Mouse (Mus musculus) thymus, adult 2 months (tissue): ENCODE measurements at regions not wholly inside any gene's neighbourhood (a gene's known extent, or its start where the extent isn't known, plus 50 kb on each side); places are given as distances from the start of the nearest gene placed in this dataset.
A peak's percentile ranks its signal among the peaks of the same experiment; 100 is the strongest.

ENCODE experiments used
- DNase-seq: peaks from one replicate; pipeline ENCODE4 v3.0.0; 2021
- H3K27ac ChIP-seq: fragments of 200-500 bp; 2 replicates; pipeline ENCODE4 v1.5.1; 2012; ENCODE audit warnings: low read length, control low read depth; ENCODE audit not compliant: control insufficient read depth, insufficient read depth
- H3K27me3 ChIP-seq: fragments of 200-500 bp; 2 replicates; pipeline ENCODE4 v1.6.1; 2012; ENCODE audit warnings: mild to moderate bottlenecking, low read length, moderate library complexity, mixed read lengths; ENCODE audit not compliant: control insufficient read depth, insufficient read depth
- H3K36me3 ChIP-seq: fragments of 200-500 bp; 2 replicates; pipeline ENCODE4 v1.6.1; 2012; ENCODE audit warnings: mild to moderate bottlenecking, low read length, moderate library complexity; ENCODE audit not compliant: control insufficient read depth, insufficient read depth
- H3K4me1 ChIP-seq: fragments of 200-500 bp; replicated peaks from 2 replicates; pipeline ENCODE4 v1.6.1; 2012; ENCODE audit warnings: low read length; ENCODE audit not compliant: control insufficient read depth, insufficient read depth
- H3K4me3 ChIP-seq: fragments of 200-500 bp; 2 replicates; pipeline ENCODE4 v1.5.1; 2012; ENCODE audit warnings: mild to moderate bottlenecking, low read length, control low read depth, moderate library complexity; ENCODE audit not compliant: control insufficient read depth, insufficient read depth
- CTCF ChIP-seq: fragments of 200-500 bp; IDR thresholded peaks from 2 replicates; pipeline ENCODE4 v1.5.1; 2012; ENCODE audit warnings: mild to moderate bottlenecking, control low read depth, low read length, moderate library complexity, borderline replicate concordance; ENCODE audit not compliant: control insufficient read depth, poor library complexity, insufficient read depth; ENCODE audit errors: extremely low read depth
- POLR2A ChIP-seq: fragments of 200-500 bp; IDR thresholded peaks from 2 replicates; pipeline ENCODE4 v1.6.1; 2012; ENCODE audit warnings: mild to moderate bottlenecking, low read length, control low read depth, moderate library complexity; ENCODE audit not compliant: control insufficient read depth, poor library complexity, insufficient read depth; ENCODE audit errors: extremely low read depth
- WGBS: fragments of 180-500 bp; shearing (Covaris S2); methylation state at CpG from one replicate; pipeline ENCODE4 v1.1.7; 2018; 5-methylcytosine and 5-hydroxymethylcytosine counted together

GRCm38 (mm10) chr6:127320600-127320999 lies 126.0 kb upstream of the Parp11 start:
- Histone ChIP-seq H3K27ac (no peak overlapping the region), H3K27me3 (no peaks in the 10 kb centered on the region), H3K36me3 (no peaks in the 10 kb centered on the region), H3K4me1 (no peaks in the 10 kb centered on the region), H3K4me3 (no peak overlapping the region)
- DNase-seq = no peak
- 91% methylated on average over 4 of the region's 4 CpGs for WGBS
- TF ChIP-seq CTCF (no peak), POLR2A (no peak)

GRCm38 (mm10) chr6:127321031-127321430 lies 125.6 kb upstream of the Parp11 start:
- no peaks in the 10 kb centered on the region for H3K27me3 ChIP-seq
- TF ChIP-seq CTCF (no peak), POLR2A (no peak)
- H3K27ac ChIP-seq = no peak overlapping the region
- no peak overlapping the region for H3K4me3 ChIP-seq
- no peaks in the 10 kb centered on the region for H3K36me3 ChIP-seq
- H3K4me1 ChIP-seq = no peaks in the 10 kb centered on the region
- no peak for DNase-seq
- 86% methylated on average over 3 of the region's 3 CpGs for WGBS

- no peaks in the 10 kb centered on the region for H3K36me3 ChIP-seq
- TF ChIP-seq POLR2A = no peak
- TF ChIP-seq CTCF = no peak
- H3K4me3 ChIP-seq = no peak overlapping the region
- 95% methylated on average over 7 of the region's 7 CpGs for WGBS
- DNase-seq = no peak
- no peaks in the 10 kb centered on the region for H3K27me3 ChIP-seq
- H3K4me1 ChIP-seq = no peaks in the 10 kb centered on the region
- H3K27ac ChIP-seq = no peak overlapping the region
Measured at GRCm38 (mm10) chr6:127322398-127322797, 124.2 kb upstream of the Parp11 start.

DNA sequence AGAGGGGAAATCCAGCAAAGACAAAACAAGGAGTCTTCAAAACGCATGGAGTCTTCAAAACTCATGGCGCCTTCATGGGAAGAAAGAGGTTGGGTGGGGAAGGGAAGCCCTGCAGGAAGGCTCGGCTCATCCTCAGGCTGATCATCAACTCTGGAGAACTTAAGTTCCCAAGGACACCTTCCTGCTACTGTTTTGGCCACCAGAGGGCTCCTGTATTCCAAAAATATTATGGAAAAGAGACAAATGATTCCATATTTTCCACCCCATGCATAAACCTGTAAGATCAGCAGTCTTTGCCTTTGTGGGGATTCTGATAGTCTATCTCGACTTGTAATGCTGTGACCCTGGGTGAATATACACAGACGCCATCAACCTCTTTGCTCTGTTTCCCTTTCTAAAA lies 121.7 kb upstream of the Parp11 start:
- peaks cover 11% of the 10 kb centered on the region for H3K4me1 ChIP-seq
- 78% methylated on average over 5 of the region's 5 CpGs for WGBS
- H3K27ac ChIP-seq = no peak overlapping the region
- no peaks in the 10 kb centered on the region for H3K27me3 ChIP-seq
- H3K4me3 ChIP-seq = no peak overlapping the region
- no peak for DNase-seq
- TF ChIP-seq POLR2A = no peak
- no peak for TF ChIP-seq CTCF
- no peaks in the 10 kb centered on the region for H3K36me3 ChIP-seq

GRCm38 (mm10) chr6:127325596-127326332 lies 120.9 kb upstream of the Parp11 start:
- DNase-seq = no peak
- peaks cover 15% of the 10 kb centered on the region for H3K4me1 ChIP-seq
- no peak overlapping the region for H3K27ac ChIP-seq
- no peak overlapping the region for H3K4me3 ChIP-seq
- no peaks in the 10 kb centered on the region for H3K36me3 ChIP-seq
- 84% methylated on average over 7 of the region's 7 CpGs for WGBS
- TF ChIP-seq CTCF (no peak), POLR2A (no peak)
- no peaks in the 10 kb centered on the region for H3K27me3 ChIP-seq

DNA sequence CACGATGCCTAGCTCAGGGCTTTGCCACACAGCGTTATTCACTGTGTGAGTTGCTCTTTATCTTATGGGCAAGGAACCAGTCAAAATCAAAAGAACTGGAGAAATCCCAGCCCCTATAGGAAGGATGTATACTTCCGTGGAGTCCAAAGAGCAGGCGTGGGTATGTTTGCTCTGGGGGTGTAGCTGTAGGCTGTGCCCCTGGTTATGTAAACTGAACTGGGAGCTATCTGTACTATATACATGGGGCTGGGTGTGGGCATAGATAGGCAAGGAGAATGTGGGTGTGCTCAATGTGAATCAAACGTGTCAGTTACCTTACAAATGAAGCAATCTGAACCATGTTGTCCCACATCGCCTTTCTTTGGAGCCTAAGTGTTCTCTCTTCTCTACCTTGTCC lies 120.3 kb upstream of the Parp11 start:
- H3K4me1 ChIP-seq = peaks cover 20% of the 10 kb centered on the region
- no peaks in the 10 kb centered on the region for H3K27me3 ChIP-seq
- H3K27ac ChIP-seq = no peak overlapping the region
- TF ChIP-seq CTCF (no peak), POLR2A (no peak)
- H3K36me3 ChIP-seq = no peaks in the 10 kb centered on the region
- DNase-seq = no peak
- H3K4me3 ChIP-seq = no peak overlapping the region
- 95% methylated on average over 6 of the region's 6 CpGs for WGBS

DNA sequence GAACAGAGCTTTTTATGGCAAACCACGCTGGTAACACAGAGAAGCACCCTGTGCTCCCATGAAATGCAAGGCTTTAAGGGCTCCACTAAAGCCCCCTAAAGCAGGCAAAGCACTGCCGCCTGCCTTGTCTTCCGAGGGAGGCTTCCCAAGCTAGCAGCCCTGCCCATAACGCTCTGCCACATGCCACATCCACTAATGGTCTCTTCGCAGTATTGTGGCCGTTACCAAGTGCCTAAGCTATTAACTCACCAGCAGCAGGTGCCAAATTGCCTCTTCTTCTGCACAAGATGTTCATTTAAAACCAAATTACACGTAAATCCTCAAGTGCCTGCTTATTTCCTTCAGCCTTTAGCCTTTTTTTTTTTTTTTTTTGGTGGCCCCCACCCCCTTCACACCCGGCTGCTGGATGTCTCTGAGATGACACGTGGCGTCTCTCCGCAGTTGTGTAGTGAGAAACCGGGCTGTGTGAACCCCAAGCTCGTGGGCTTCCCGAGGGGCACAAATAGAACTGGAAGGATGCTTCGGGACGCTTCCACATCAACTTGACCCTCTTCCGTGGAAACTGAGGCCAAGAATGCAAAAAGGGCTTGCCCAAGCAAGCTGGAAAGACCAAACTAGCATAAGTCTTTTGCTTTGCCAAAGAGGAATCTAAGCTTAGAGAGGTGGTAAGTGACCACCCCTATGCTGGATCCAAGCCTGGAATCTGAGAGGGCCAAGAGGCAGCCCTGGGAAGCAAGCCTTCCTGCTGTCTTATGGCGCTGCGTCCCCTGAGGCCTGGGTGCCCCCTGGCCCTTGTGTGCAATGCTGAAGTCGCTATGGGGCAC lies 117.2 kb upstream of the Parp11 start:
- WGBS = 86% methylated on average over 20 of the region's 20 CpGs
- peak; percentile 16 for DNase-seq
- H3K4me3 ChIP-seq = no peak overlapping the region

More for the DNA sequence above, 117.2 kb upstream of the Parp11 start:
- no peaks in the 10 kb centered on the region for H3K27me3 ChIP-seq
- peak overlapping the region; percentile 2; the same call in 1 of the 2 replicates for H3K27ac ChIP-seq
- no peak for TF ChIP-seq CTCF
- no peak for TF ChIP-seq POLR2A
- peaks cover 26% of the 10 kb centered on the region for H3K4me1 ChIP-seq
- H3K36me3 ChIP-seq = no peaks in the 10 kb centered on the region
